Mouse (Mus musculus) heart, embryonic 10.5 days (tissue): ENCODE measurements at regions not wholly inside any gene's neighbourhood (a gene's known extent, or its start where the extent isn't known, plus 50 kb on each side); places are given as distances from the start of the nearest gene placed in this dataset.

Source experiments
- DNase-seq: peaks from one replicate; pipeline ENCODE4 v3.0.0-alpha.2; 2017; ENCODE audit warnings: low spot score
- H3K27ac ChIP-seq: fragments of 300-500 bp; sonication (generic); 2 replicates; pipeline ENCODE4 v1.5.1; 2016; ENCODE audit warnings: mild to moderate bottlenecking
- H3K27me3 ChIP-seq: fragments of 300-500 bp; sonication (generic); 2 replicates; pipeline ENCODE4 v1.6.1; 2016; ENCODE audit warnings: mild to moderate bottlenecking; ENCODE audit not compliant: poor library complexity, insufficient read depth, severe bottlenecking
- H3K36me3 ChIP-seq: fragments of 300-500 bp; sonication (generic); 2 replicates; pipeline ENCODE4 v1.6.1; 2016; ENCODE audit warnings: mild to moderate bottlenecking, moderate library complexity
- H3K4me1 ChIP-seq: fragments of 300-500 bp; sonication (generic); 2 replicates; pipeline ENCODE4 v1.6.1; 2016; ENCODE audit warnings: mild to moderate bottlenecking
- H3K4me3 ChIP-seq: fragments of 300-500 bp; sonication (generic); 2 replicates; pipeline ENCODE4 v1.5.1; 2016; ENCODE audit warnings: mild to moderate bottlenecking, moderate library complexity
- H3K9me3 ChIP-seq: fragments of 300-500 bp; sonication (generic); 2 replicates; pipeline ENCODE4 v1.6.1; 2016; ENCODE audit warnings: mild to moderate bottlenecking, moderate library complexity
- WGBS: fragments of 180-500 bp; shearing (Covaris S2); methylation state at CpG from one replicate; pipeline ENCODE4 v1.1.7; 2016; 5-methylcytosine and 5-hydroxymethylcytosine counted together

DNA sequence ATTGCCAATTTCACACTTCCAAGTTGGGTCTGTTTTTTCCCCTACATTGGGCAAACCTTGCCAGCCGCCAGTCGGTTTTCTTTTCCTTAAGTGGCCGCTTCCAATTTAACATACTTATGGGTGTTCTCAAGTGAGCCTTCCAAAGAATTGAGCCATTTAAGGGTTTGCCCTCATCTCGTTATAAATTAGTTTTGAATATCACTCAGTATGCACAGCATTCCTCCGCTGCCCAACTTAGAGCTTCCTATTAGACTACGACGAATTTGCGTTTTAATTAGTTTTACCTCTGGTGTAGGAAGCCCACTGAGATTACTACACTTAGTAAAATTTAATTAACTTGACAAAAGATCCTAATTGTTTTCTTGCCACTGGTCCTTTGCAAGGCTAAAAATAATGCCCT lies 209.9 kb downstream of the Cdh11 start:
- H3K36me3 ChIP-seq: no peaks in the 10 kb centered on the region
- H3K4me1 ChIP-seq: no peaks in the 10 kb centered on the region
- DNase-seq: no peak
- no peaks in the 10 kb centered on the region for H3K9me3 ChIP-seq
- WGBS: 81% methylated on average over 8 of the region's 8 CpGs
- no peaks in the 10 kb centered on the region for H3K27me3 ChIP-seq
- H3K27ac ChIP-seq: no peak overlapping the region
- no peak overlapping the region for H3K4me3 ChIP-seq

GRCm38 (mm10) chr8:102567779-102568178 lies 217.7 kb downstream of the Cdh11 start:
- no peaks in the 10 kb centered on the region for H3K9me3 ChIP-seq
- 67% methylated on average over 5 of the region's 5 CpGs for WGBS
- H3K4me1 ChIP-seq: no peaks in the 10 kb centered on the region
- no peak overlapping the region for H3K4me3 ChIP-seq
- no peak overlapping the region for H3K27ac ChIP-seq
- no peak for DNase-seq
- H3K36me3 ChIP-seq: no peaks in the 10 kb centered on the region
- no peaks in the 10 kb centered on the region for H3K27me3 ChIP-seq

DNA sequence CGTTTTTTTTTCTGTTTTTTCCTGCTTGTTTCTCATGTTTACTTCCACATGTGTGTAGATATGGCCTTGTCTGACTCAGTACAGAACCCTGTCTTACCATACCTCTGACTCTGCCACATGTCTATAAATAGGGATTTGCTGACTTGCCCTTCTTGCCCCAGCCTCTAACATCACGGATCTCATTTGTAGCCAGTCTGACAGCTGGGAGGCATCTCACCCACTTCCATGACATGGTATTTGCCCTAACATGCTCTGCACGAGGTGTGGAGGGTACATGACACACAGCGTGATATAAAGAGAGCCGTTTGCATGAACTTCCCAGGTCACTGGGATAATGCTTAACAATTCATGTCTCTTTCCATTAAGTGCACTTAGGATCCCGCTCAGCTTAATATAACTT lies 231.2 kb downstream of the Cdh11 start:
- Histone ChIP-seq H3K27ac (peak overlapping the region; percentile 64), H3K27me3 (no peaks in the 10 kb centered on the region), H3K4me1 (peaks cover 12% of the 10 kb centered on the region), H3K9me3 (no peaks in the 10 kb centered on the region), H3K36me3 (no peaks in the 10 kb centered on the region), H3K4me3 (no peak overlapping the region)
- peak; percentile 83 for DNase-seq
- WGBS: 46% methylated on average over 6 of the region's 6 CpGs

DNA sequence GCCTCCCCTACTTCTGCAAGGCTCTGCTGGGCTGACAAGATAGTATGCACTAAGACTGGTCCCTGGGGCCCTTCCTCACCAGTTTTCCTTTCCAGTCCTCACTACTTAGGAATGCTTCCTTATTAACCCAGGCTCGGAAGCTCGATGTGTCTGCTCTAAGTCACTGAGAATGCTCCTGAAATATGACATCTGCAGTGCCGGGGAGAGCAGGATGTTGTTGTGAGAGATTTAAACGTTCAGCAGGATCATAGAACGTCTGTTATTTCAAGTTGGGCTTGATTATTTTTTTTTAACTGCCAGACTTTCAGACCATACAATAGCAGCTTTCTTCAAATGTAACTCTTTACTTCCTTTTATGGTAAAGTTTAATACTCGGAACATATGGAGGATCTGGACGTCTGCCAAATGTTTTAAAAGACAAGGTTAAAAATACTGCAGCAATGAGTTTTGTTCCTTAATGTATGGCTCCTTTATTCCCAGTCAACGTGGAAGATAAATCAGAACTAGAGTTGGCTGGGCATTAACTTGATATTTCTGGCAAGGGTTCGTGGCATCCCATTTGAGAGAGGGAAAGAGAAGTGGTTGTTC lies 232.0 kb downstream of the Cdh11 start:
- WGBS: 38% methylated on average over 9 of the region's 9 CpGs
- Histone ChIP-seq H3K4me3 (no peak overlapping the region), H3K27ac (peak overlapping the region; percentile 73; the same call in 1 of the 2 replicates), H3K27me3 (no peaks in the 10 kb centered on the region), H3K36me3 (no peaks in the 10 kb centered on the region), H3K9me3 (no peaks in the 10 kb centered on the region), H3K4me1 (peaks cover 12% of the 10 kb centered on the region)
- DNase-seq: peak; percentile 75

DNA sequence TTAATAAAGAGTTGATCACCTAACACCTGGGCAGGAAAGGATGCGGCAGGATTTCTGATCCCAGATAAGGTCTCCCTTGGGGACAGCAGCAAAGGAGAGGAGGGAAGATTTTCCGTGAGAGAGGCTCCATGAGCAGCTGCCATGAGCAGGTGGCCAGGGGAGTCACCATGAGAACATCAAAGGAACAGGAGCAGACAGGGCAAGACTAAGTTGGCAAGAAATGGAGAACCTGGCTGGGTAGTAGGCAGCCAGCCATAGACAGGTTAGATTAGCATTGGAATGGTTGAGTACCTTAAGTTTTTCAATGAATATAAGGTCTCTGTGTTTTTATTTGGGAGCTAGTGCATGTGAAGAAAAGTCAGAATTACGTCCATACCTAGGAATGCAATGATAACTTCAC lies 246.6 kb downstream of the Cdh11 start:
- H3K36me3 ChIP-seq: no peaks in the 10 kb centered on the region
- 57% methylated on average over 3 of the region's 3 CpGs for WGBS
- H3K4me1 ChIP-seq: no peaks in the 10 kb centered on the region
- no peaks in the 10 kb centered on the region for H3K27me3 ChIP-seq
- DNase-seq: no peak
- no peaks in the 10 kb centered on the region for H3K9me3 ChIP-seq
- H3K4me3 ChIP-seq: no peak overlapping the region
- H3K27ac ChIP-seq: no peak overlapping the region

DNA sequence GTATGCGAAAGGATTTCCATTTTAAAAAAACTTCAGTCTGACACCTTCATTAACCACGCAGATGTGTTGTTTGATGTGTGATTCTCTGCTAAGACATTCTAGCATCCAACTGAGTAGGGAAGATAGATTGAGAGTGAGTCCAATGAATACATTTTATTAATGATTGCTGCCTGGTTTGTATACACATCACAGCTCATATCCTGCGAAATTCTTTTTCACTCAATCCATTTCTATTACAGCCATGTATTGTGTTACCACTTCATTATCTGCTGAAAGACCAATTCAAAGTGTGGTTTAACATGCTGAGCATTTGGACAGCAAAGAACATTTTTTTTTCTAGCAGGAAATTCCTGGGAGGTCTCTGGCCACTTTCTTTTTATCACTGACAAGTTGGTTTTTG lies 247.4 kb downstream of the Cdh11 start:
- Histone ChIP-seq H3K27me3 (no peaks in the 10 kb centered on the region), H3K4me3 (no peak overlapping the region), H3K9me3 (no peaks in the 10 kb centered on the region), H3K4me1 (no peaks in the 10 kb centered on the region), H3K27ac (no peak overlapping the region), H3K36me3 (no peaks in the 10 kb centered on the region)
- WGBS: 63% methylated on average over 3 of the region's 3 CpGs
- DNase-seq: no peak

DNA sequence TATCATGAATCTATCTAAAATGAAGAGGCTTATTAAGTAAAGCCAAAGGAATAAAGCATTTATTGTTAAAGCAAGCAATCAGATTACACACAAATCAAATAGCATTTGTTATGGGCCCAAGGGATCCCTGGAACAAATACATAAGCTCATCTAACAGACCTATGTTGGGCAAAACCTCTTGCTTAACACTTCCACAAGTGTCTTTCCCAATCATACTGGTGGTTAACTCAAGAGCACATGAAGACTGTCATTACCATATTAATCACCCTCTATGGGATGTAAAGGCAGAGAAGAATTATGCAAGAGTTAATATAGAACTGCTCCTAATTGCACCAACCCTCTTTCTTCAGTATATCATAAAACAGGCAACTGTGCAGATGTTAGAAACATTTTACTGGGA lies 267.0 kb downstream of the Cdh11 start:
- no peak overlapping the region for H3K27ac ChIP-seq

GRCm38 (mm10) chr8:102515748-102516147 lies 269.7 kb downstream of the Cdh11 start:
- Histone ChIP-seq H3K36me3 (no peaks in the 10 kb centered on the region), H3K27me3 (no peaks in the 10 kb centered on the region), H3K4me1 (no peaks in the 10 kb centered on the region), H3K27ac (no peak overlapping the region), H3K9me3 (no peaks in the 10 kb centered on the region), H3K4me3 (no peak overlapping the region)
- no peak for DNase-seq

More for the DNA sequence above, 267.0 kb downstream of the Cdh11 start:
- H3K9me3 ChIP-seq: no peaks in the 10 kb centered on the region
- no peaks in the 10 kb centered on the region for H3K27me3 ChIP-seq
- H3K4me1 ChIP-seq: no peaks in the 10 kb centered on the region
- H3K36me3 ChIP-seq: no peaks in the 10 kb centered on the region
- no peak overlapping the region for H3K4me3 ChIP-seq
- DNase-seq: no peak

DNA sequence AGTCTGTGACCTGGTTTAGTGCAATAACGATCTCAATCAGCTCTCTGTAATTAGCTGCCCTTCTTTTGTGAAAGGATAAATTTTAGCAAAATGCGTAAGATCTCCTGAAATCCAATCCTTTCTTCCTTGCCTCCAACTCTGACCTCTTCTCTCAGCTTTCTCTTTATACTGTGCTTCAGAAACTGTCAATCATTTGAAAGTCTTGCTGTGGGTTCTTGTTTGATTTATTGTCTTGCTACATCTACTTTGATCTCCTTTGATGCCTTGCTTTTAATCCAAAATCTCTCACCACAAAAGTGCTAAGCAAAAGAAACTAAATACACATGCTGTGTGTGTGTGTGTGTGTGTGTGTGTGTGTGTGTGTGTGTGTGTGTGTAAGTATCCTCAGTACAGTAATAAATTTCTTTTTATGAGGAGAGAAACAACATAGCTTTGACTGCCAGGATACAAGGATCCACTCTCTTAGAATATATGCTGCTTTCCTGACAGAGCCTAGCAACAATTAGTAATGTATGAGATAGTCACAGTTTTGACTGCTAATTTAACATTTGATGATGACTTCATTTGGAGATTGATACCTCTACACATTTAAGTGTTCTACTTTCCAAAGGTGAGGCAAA lies 270.5 kb downstream of the Cdh11 start:
- H3K9me3 ChIP-seq: no peaks in the 10 kb centered on the region
- no peaks in the 10 kb centered on the region for H3K36me3 ChIP-seq
- 84% methylated on average over 2 of the region's 2 CpGs for WGBS
- DNase-seq: no peak
- H3K4me3 ChIP-seq: no peak overlapping the region
- H3K27ac ChIP-seq: no peak overlapping the region
- H3K4me1 ChIP-seq: no peaks in the 10 kb centered on the region
- H3K27me3 ChIP-seq: no peaks in the 10 kb centered on the region

- no peak overlapping the region for H3K4me3 ChIP-seq
- H3K27ac ChIP-seq: no peak overlapping the region
- no peaks in the 10 kb centered on the region for H3K36me3 ChIP-seq
- no peaks in the 10 kb centered on the region for H3K4me1 ChIP-seq
- no peak for DNase-seq
- WGBS: 78% methylated on average over 4 of the region's 4 CpGs
- no peaks in the 10 kb centered on the region for H3K27me3 ChIP-seq
- no peaks in the 10 kb centered on the region for H3K9me3 ChIP-seq
These were observed 284.7 kb downstream of the Cdh11 start for GRCm38 (mm10) chr8:102500751-102501150.

DNA sequence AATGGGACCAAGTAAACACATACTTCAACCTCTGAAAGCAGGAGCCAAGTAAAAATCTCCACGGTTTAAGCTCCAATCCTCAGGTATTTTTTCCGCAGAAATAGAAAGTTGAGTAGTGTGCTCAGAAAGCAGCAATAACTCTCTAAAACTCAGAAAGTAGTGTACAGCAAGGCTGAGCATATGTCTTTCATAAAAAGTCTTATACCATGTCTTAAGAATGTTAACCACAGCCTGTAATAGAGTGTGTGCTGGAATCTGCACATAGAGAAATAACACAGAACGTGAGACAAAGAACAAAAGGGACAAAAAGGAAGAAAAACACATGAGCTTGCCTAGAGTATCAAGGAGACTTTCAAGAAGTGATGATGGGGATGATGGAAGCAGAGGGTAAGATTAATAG lies 285.2 kb downstream of the Cdh11 start:
- no peak for DNase-seq
- H3K9me3 ChIP-seq: no peaks in the 10 kb centered on the region
- no peaks in the 10 kb centered on the region for H3K36me3 ChIP-seq
- H3K27me3 ChIP-seq: no peaks in the 10 kb centered on the region
- no peak overlapping the region for H3K27ac ChIP-seq
- H3K4me3 ChIP-seq: no peak overlapping the region
- H3K4me1 ChIP-seq: no peaks in the 10 kb centered on the region
- WGBS: 75% methylated on average over 3 of the region's 3 CpGs

DNA sequence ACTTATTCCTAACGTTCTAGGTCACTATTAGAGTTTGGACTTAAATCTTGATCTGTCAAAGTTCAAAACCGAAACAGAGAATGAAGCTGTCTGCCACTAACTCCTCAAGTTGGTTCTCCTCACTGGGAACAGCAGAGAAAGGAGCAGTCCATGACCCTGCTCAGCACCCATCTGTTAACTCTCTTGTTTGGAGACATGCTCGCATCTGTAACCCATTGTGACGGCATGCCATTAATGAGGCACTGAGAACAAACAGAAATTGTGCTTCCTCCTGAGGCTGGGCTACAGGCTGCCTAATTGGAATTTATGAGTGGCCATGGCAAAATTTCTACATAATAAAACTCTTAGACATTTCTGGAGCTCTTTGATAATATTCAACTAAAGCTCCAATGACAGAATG lies 286.4 kb downstream of the Cdh11 start:
- 69% methylated on average over 4 of the region's 4 CpGs for WGBS
- H3K36me3 ChIP-seq: no peaks in the 10 kb centered on the region
- no peak overlapping the region for H3K27ac ChIP-seq
- no peak for DNase-seq
- H3K4me3 ChIP-seq: no peak overlapping the region
- no peaks in the 10 kb centered on the region for H3K9me3 ChIP-seq
- H3K4me1 ChIP-seq: no peaks in the 10 kb centered on the region
- H3K27me3 ChIP-seq: no peaks in the 10 kb centered on the region

DNA sequence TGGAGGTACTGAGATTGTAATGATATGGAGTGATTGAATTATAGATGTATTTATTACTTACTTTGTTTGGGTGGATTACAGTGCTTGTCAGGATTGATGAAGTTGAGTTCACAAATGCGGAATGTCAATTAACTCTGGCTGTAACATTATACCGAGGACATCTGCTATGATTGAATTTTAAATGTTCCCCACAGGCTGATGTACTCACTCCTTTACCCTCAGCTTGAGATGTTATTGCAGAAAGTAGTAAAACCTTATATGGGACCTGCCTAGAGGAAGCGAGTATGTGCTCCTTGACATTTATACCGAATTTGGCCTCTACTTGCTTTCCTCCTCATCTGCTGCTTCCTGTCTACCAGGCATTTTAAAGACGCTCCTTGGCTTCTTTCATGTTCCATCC lies 288.3 kb downstream of the Cdh11 start:
- no peaks in the 10 kb centered on the region for H3K9me3 ChIP-seq
- no peaks in the 10 kb centered on the region for H3K27me3 ChIP-seq
- no peaks in the 10 kb centered on the region for H3K4me1 ChIP-seq
- no peak overlapping the region for H3K27ac ChIP-seq
- 83% methylated on average over 5 of the region's 5 CpGs for WGBS
- no peak for DNase-seq
- H3K36me3 ChIP-seq: no peaks in the 10 kb centered on the region
- H3K4me3 ChIP-seq: no peak overlapping the region

GRCm38 (mm10) chr8:102496698-102497097 lies 288.7 kb downstream of the Cdh11 start:
- Histone ChIP-seq H3K27ac (no peak overlapping the region), H3K27me3 (no peaks in the 10 kb centered on the region), H3K4me3 (no peak overlapping the region), H3K9me3 (no peaks in the 10 kb centered on the region), H3K4me1 (no peaks in the 10 kb centered on the region), H3K36me3 (no peaks in the 10 kb centered on the region)
- no peak for DNase-seq
